Mouse (Mus musculus) liver, postnatal 0 days (tissue): ENCODE measurements around the gene Rnf216. TPM values are rescaled to one million over a fixed set of nuclear protein-coding genes. Genes with fewer than 3 reads are reported as not detected.

ENCODE experiments used
- ATAC-seq: fragments of 200-750 bp; cut with Nextera tagmentation; 2 replicates; pipeline ENCODE4 v1.8.0; 2017; ENCODE audit warnings: mild to moderate bottlenecking, moderate library complexity
- DNase-seq: peaks from one replicate; pipeline ENCODE4 v3.0.0-alpha.2; 2016
- H3K27ac ChIP-seq: fragments of 300-500 bp; sonication (generic); 2 replicates; pipeline ENCODE4 v1.5.1; 2014; ENCODE audit warnings: antibody characterized with exemption, moderate library complexity, mild to moderate bottlenecking, low read depth
- H3K27me3 ChIP-seq: fragments of 300-500 bp; sonication (generic); 2 replicates; pipeline ENCODE4 v1.6.1; 2014; ENCODE audit warnings: low read length, control low read depth, mixed read lengths; ENCODE audit not compliant: insufficient read depth
- H3K36me3 ChIP-seq: fragments of 300-500 bp; sonication (generic); replicated peaks from 2 replicates; pipeline ENCODE4 v1.6.1; 2014; ENCODE audit warnings: mild to moderate bottlenecking, control low read depth, low read length, moderate library complexity, mixed read lengths; ENCODE audit not compliant: insufficient read depth
- H3K4me1 ChIP-seq: fragments of 300-500 bp; sonication (generic); 2 replicates; pipeline ENCODE4 v1.6.1; 2014; ENCODE audit warnings: antibody characterized with exemption, mild to moderate bottlenecking, control low read depth; ENCODE audit not compliant: insufficient read depth
- H3K4me2 ChIP-seq: fragments of 300-500 bp; sonication (generic); 2 replicates; pipeline ENCODE4 v1.6.1; 2014; ENCODE audit warnings: low read depth, mild to moderate bottlenecking, low read length, moderate library complexity, mixed read lengths
- H3K4me3 ChIP-seq: fragments of 300-500 bp; sonication (generic); 2 replicates; pipeline ENCODE4 v1.5.1; 2014; ENCODE audit warnings: low read depth, low read length
- H3K9ac ChIP-seq: fragments of 300-500 bp; sonication (generic); replicated peaks from 2 replicates; pipeline ENCODE4 v1.6.1; 2014; ENCODE audit warnings: mild to moderate bottlenecking, moderate library complexity
- H3K9me3 ChIP-seq: fragments of 300-500 bp; sonication (generic); 2 replicates; pipeline ENCODE4 v1.6.1; 2016; ENCODE audit warnings: mild to moderate bottlenecking, control low read depth, low read length, mixed read lengths
- CTCF ChIP-seq: sonication (generic); IDR thresholded peaks from 2 replicates; pipeline ENCODE4 v1.5.1; 2016; ENCODE audit warnings: antibody characterized with exemption, low read depth
- EP300 ChIP-seq: IDR thresholded peaks from 2 replicates; pipeline ENCODE4 v1.6.1; 2016; ENCODE audit warnings: antibody characterized with exemption, low read depth, mild to moderate bottlenecking
- WGBS: fragments of 180-500 bp; shearing (Covaris S2); extraction: QIAGEN DNeasy Blood & Tissue Kit; methylation state at CpG from one replicate; pipeline ENCODE4 v1.1.7; 2014; ENCODE audit not compliant: insufficient replicate concordance; 5-methylcytosine and 5-hydroxymethylcytosine counted together
- polyA plus RNA-seq: library from polyadenylated mRNA; unstranded; fragments of >200 nt; fragmentation: Nextera tagmentation; extraction: Ambion mirVana; gene quantifications from 2 replicates; pipeline ENCODE4 v1.2.1, GENCODE M21; 2015

Rnf216 gene
- polyA plus RNA-seq, 1 experiment from 2014 or later, result 10.5 TPM

DNA sequence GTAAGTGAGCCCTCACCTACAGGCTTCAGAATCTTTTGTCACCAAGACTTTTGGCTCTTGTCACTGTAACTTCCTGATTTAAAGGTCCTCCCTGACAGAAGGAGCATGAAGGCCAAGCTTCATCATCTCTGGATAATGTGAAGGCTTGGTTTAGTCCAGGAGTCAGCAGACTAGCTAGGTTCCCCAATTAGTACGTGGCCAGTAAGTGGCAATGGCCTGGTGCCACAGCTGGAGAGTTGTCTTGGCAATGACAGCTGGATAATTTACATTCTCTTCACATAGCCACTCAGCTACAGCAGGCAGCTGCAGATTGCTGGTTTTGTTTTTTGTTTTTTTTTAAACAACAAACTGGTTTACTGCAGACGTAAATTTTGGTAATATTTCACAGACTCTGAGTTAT, 47.6 kb downstream of the Rnf216 start:
- Histone ChIP-seq H3K4me1 (peaks cover 19% of the 10 kb centered on the region), H3K4me2 (no peak overlapping the region), H3K27me3 (no peaks in the 10 kb centered on the region), H3K9me3 (no peaks in the 10 kb centered on the region), H3K36me3 (peaks cover 69% of the 10 kb centered on the region), H3K4me3 (no peak overlapping the region), H3K27ac (no peak overlapping the region), H3K9ac (no peak overlapping the region)
- whole genome bisulfite sequencing, result 86% methylated on average over 2 of the region's 2 CpGs
- no peak for DNase-seq
- no peak for ATAC-seq
- TF ChIP-seq EP300 (no peak), CTCF (no peak)

DNA sequence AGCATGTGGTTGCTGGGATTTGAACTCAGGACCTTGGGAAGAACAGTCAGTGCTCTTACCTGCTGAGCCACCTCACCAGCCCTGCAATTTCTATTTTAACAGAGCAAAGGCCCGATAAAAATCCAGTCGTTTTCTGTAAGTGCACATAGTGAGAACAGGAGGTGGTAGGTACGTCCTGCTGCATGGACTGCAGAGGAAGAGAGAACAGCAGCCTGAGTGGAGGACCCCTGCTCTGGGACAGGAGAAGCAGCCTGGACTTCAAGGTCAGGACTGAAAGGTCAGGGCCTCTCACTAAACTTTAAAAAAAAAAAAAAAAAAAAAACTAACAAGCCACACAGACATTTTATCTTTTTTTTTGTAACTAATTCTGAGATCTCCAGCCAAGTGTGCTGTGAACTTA, 50.5 kb downstream of the Rnf216 start:
- peaks cover 48% of the 10 kb centered on the region for H3K4me1 ChIP-seq

DNA sequence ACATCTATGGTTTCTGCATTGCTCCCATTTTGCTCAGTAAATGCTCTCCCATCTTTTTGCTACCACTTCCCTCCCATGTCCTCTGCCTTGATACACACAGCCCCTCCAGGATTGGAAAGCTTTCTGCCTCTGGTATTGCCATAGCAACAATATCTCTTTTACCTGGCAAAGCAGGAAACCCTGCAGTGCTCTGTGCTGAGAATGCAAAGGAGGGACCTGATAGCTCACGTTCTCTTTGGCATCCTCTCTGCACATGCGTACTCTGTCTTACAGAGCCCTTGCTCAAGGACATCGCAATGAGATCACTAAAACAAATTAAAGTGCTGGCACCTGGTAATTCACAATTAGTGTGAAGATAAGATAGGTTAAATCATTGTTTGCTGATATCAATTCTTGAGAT, 51.3 kb downstream of the Rnf216 start:
- peak overlapping the region; percentile 91; the same call in 1 of the 2 replicates for H3K27ac ChIP-seq
- H3K9me3 ChIP-seq, result no peaks in the 10 kb centered on the region
- ATAC-seq, result no peak
- peaks cover 53% of the 10 kb centered on the region for H3K4me1 ChIP-seq
- TF ChIP-seq CTCF (no peak), EP300 (no peak)
- no peak overlapping the region for H3K4me2 ChIP-seq
- no peaks in the 10 kb centered on the region for H3K27me3 ChIP-seq
- no peak overlapping the region; the same call in 1 of the 2 replicates for H3K9ac ChIP-seq
- DNase-seq, result no peak
- H3K4me3 ChIP-seq, result no peak overlapping the region
- H3K36me3 ChIP-seq, result peaks cover 46% of the 10 kb centered on the region
- WGBS, result 65% methylated on average over 3 of the region's 3 CpGs

More for the DNA sequence above, 50.5 kb downstream of the Rnf216 start:
- H3K4me2 ChIP-seq, result no peak overlapping the region
- no peak overlapping the region for H3K4me3 ChIP-seq
- H3K9ac ChIP-seq, result no peak overlapping the region
- no peak overlapping the region for H3K27ac ChIP-seq
- ATAC-seq, result no peak
- no peaks in the 10 kb centered on the region for H3K9me3 ChIP-seq
- peaks cover 53% of the 10 kb centered on the region for H3K36me3 ChIP-seq
- TF ChIP-seq EP300 (no peak), CTCF (no peak)
- WGBS, result 83% methylated on average over 3 of the region's 3 CpGs
- H3K27me3 ChIP-seq, result no peaks in the 10 kb centered on the region
- no peak for DNase-seq

DNA sequence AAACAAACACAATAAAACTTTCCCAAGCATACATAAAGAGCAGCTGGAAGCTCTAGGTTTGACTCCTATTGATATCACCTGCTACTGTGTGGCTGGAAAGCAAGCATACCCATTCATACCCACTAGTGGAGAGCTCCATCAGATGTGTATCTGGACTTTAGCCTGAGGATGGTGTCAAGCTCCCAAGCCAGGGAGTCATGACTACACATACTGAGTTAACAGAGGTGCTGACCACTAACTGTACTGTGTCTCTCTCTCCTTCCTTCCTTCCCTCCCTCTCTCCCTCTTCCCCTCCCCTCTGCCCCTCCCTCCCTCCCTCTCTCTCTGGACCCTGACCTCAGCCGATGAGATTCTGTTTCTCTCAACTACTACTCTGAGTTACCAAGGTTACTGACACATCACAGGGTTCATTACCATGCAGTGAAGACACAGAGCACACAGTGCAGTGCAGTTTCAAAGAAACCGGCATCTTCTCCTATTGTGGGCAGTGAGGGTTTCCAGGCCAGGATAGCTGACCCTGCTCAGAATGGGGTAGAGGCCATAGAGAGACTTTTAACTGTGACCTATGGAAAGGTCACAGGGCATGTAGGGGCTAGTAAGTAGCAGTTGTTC, 51.9 kb downstream of the Rnf216 start:
- Histone ChIP-seq H3K4me1 (peaks cover 54% of the 10 kb centered on the region), H3K4me2 (no peak overlapping the region), H3K9me3 (no peaks in the 10 kb centered on the region), H3K36me3 (peaks cover 41% of the 10 kb centered on the region), H3K4me3 (no peak overlapping the region), H3K27me3 (no peaks in the 10 kb centered on the region), H3K9ac (no peak overlapping the region; the same call in 1 of the 2 replicates), H3K27ac (peak overlapping the region; percentile 91)
- no peak for TF ChIP-seq EP300
- TF ChIP-seq CTCF, result no peak
- 36% methylated on average over 2 of the region's 2 CpGs for WGBS
- ATAC-seq (peak; percentile 35), DNase-seq (no peak)

DNA sequence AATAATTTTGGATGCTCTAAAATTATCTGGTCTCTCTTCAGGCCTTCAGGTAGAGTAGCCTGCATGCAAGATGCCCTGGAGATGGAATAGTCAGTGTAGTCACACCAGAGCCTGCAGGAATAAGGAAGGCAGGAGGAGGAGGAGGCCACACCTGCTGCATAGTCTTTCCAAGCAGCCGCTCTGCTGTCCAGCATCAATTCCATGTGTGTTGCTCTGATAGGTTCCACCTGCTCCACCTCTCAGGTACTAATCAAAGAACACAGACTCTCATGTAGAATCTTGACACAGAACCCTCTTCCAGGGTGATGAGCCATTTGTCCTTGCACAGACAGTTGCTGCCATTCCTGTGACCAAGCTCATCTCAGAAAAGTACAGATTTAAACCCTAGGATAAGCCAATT, 52.8 kb downstream of the Rnf216 start:
- TF ChIP-seq CTCF (no peak), EP300 (peak; percentile 65)
- 52% methylated on average over 1 of the region's 1 CpGs for WGBS
- ATAC-seq (peak; percentile 28), DNase-seq (no peak)
- Histone ChIP-seq H3K4me2 (peak overlapping the region; percentile 14; the same call in 1 of the 2 replicates), H3K36me3 (peaks cover 33% of the 10 kb centered on the region), H3K4me1 (peaks cover 60% of the 10 kb centered on the region), H3K27ac (peak overlapping the region; percentile 91), H3K4me3 (no peak overlapping the region), H3K9me3 (no peaks in the 10 kb centered on the region), H3K27me3 (no peaks in the 10 kb centered on the region), H3K9ac (no peak overlapping the region)

DNA sequence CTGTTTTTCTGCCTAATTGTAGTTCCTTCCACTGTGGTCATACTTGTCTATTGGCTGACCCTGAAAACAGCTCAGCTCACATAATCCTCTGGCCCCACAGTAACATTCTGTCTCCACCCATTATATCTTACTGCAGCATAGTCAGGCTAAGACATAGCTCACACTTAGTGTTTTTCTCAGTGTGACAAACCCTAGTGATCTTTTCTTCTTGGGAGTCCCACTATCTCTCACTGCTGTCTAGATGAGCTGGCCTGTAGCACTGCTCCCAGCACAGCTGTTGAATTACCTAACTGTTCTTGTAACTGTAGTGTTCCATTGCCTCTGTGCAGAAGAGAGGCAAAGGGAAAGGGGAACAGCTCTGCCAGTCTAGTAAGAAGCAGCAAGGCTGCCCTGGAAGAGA, 53.6 kb downstream of the Rnf216 start:
- TF ChIP-seq CTCF (no peak), EP300 (peak; percentile 64; the same call in 1 of the 2 replicates)
- DNase-seq (no peak), ATAC-seq (peak; percentile 26)
- peaks cover 30% of the 10 kb centered on the region for H3K36me3 ChIP-seq
- peaks cover 65% of the 10 kb centered on the region for H3K4me1 ChIP-seq
- H3K9me3 ChIP-seq, result no peaks in the 10 kb centered on the region
- H3K27me3 ChIP-seq, result no peaks in the 10 kb centered on the region
- no peak overlapping the region for H3K4me3 ChIP-seq
- H3K4me2 ChIP-seq, result peak overlapping the region; percentile 57
- H3K27ac ChIP-seq, result peak overlapping the region; percentile 91
- peak overlapping the region; percentile 49; the same call in 1 of the 2 replicates for H3K9ac ChIP-seq
